Comparison of ENCODE assay signal across 17 mouse cellular contexts in genomic region chr14:22509747-22510530, GRCm38 (mm10).
"Had no signal": no experiment of that assay in that cellular context is flagged by ENCODE, and none has a peak within 500 bp of the region (broad histone marks: within the 10 kb centered on the region; RNA-seq: fewer than 3 reads in every experiment).

No protein-coding gene starts in this region.

- H3K27ac ChIP-seq: layer of hippocampus, adult 2 months; liver, embryonic 13.5 days; midbrain, embryonic 13.5 days; neural tube, embryonic 15.5 days; stomach, embryonic 15.5 days had no signal

- H3K4me2 ChIP-seq: liver, embryonic 13.5 days; midbrain, embryonic 13.5 days; neural tube, embryonic 15.5 days; stomach, embryonic 15.5 days had no signal

- H3K4me1 ChIP-seq: liver, embryonic 13.5 days; stomach, embryonic 15.5 days had no signal

- H3K36me3 ChIP-seq: liver, embryonic 13.5 days; midbrain, embryonic 13.5 days; neural tube, embryonic 15.5 days; stomach, embryonic 15.5 days had no signal

- H3K4me3 ChIP-seq: layer of hippocampus, adult 2 months; liver, embryonic 13.5 days; midbrain, embryonic 13.5 days; myocyte; neural tube, embryonic 15.5 days; stomach, embryonic 15.5 days had no signal

- H3K27me3 ChIP-seq: liver, embryonic 13.5 days; midbrain, embryonic 13.5 days; neural tube, embryonic 15.5 days; stomach, embryonic 15.5 days had no signal

- ATAC-seq: inflammation-experienced regulatory T-cells, adult 6 months; intestine, postnatal 0 days; liver, postnatal 0 days; midbrain, embryonic 13.5 days had no signal

- H3K9me3 ChIP-seq: liver, embryonic 13.5 days; midbrain, embryonic 13.5 days; neural tube, embryonic 15.5 days; stomach, embryonic 15.5 days had no signal

- H3K9ac ChIP-seq: liver, embryonic 13.5 days; liver, postnatal 0 days; midbrain, embryonic 13.5 days; neural tube, embryonic 15.5 days; stomach, embryonic 15.5 days had no signal

- DNase-seq: kidney, adult 9 months; kidney, postnatal 10 days; kidney, postnatal 4 days; left cerebral cortex, postnatal 4 days; liver, embryonic 13.5 days; liver, postnatal 0 days; lung, postnatal 36 days; spleen, adult 18-20 months; thymus, adult 2 months; thymus, postnatal 36 days had no signal
